ENCODE assay signal across 11 mouse cellular contexts in the genomic region with DNA sequence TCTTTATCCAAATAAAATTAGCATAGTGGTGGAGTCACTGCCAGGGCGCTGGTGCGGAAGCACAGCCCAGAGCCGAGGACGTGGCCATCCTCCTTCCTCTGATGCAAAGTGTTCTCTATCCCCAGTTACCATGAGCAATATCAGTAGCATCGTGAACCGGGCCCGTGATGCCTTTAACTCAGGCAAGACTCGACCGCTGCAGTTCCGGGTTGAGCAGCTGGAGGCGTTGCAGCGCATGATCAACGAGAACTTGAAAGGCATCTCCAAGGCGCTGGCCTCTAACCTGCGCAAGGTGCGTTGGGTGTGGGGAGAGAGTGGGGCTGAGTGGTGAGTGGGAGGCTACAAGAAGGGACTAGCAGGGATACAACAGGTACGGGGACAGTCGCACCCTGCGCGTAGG. TPM values are rescaled to one million over a fixed set of nuclear protein-coding genes. Genes with fewer than 3 reads are reported as not detected.
DNase-seq lines count a peak whose midpoint lies in the region; ATAC-seq and TF ChIP-seq lines count a peak whose summit lies in the region.
"Had no signal": no experiment of that assay in that cellular context is flagged by ENCODE, and none has a peak within 500 bp of the region (broad histone marks: within the 10 kb centered on the region; RNA-seq: fewer than 3 reads in every experiment).

No protein-coding gene starts in this region.

- peaks cover 48% of the 10 kb centered on the region for H3K27me3 ChIP-seq in liver, embryonic 12.5 days (replicated peaks)
- no peaks in the 10 kb centered on the region for H3K27me3 ChIP-seq in splenic B cell, adult 2 months (ENCODE audit: control insufficient read depth, insufficient read depth, low read length, poor library complexity, severe bottlenecking)
- 0 out of 2 replicates have a peak, but pooled peaks cover 3% of the 10 kb centered on the region for H3K27me3 ChIP-seq in midbrain, postnatal 0 days (ENCODE audit: insufficient read depth, low read length)

- no peak for TF ChIP-seq CTCF in midbrain, postnatal 0 days (IDR thresholded peaks at IDR 0.05)

- DNase-seq in cerebellum, postnatal 10 days = peak; percentile 28 to 45
- DNase-seq in cerebellum, postnatal 4 days (ENCODE audit: low spot score in 2 of 2) = no peak
- DNase-seq in liver = peak; percentile 14
- peak; percentile 67 for DNase-seq in ZHBTc4 (ENCODE audit: low read depth, low spot score)
- peak; percentile 14 for DNase-seq in splenic B cell, adult 2 months (ENCODE audit: low read depth, low spot score)
- no peak for DNase-seq in layer of hippocampus, adult 11-12 months (ENCODE audit: low spot score)
- DNase-seq in midbrain, postnatal 0 days (ENCODE audit: low spot score) = no peak

- H3K27ac ChIP-seq in liver, embryonic 12.5 days = no peak overlapping the region
- H3K27ac ChIP-seq in midbrain, postnatal 0 days (ENCODE audit: low read depth, low read length) = no peak overlapping the region
- H3K27ac ChIP-seq: heart, embryonic 10.5 days had no signal

- H3K9me3 ChIP-seq in liver, embryonic 12.5 days (replicated peaks) = no peaks in the 10 kb centered on the region
- H3K9me3 ChIP-seq in midbrain, postnatal 0 days (ENCODE audit: low read length) = no peaks in the 10 kb centered on the region
- H3K9me3 ChIP-seq: heart, embryonic 10.5 days had no signal

- 29% methylated on average over 20 of the region's 20 CpGs for WGBS in liver, embryonic 12.5 days (ENCODE audit: insufficient replicate concordance)
- WGBS in midbrain, postnatal 0 days = 44% methylated on average over 20 of the region's 20 CpGs

- H3K4me1 ChIP-seq in liver, embryonic 12.5 days = no peaks in the 10 kb centered on the region
- 0 out of 2 replicates have a peak, but pooled peaks cover 3% of the 10 kb centered on the region for H3K4me1 ChIP-seq in midbrain, postnatal 0 days (ENCODE audit: insufficient read depth, low read length)
- H3K4me1 ChIP-seq: heart, embryonic 10.5 days had no signal

- H3K36me3 ChIP-seq in liver, embryonic 12.5 days = no peaks in the 10 kb centered on the region
- no peaks in the 10 kb centered on the region for H3K36me3 ChIP-seq in splenic B cell, adult 2 months (ENCODE audit: control insufficient read depth, insufficient read depth, low read length, poor library complexity, severe bottlenecking)
- H3K36me3 ChIP-seq in midbrain, postnatal 0 days (ENCODE audit: insufficient read depth, low read length) = no peaks in the 10 kb centered on the region
- H3K36me3 ChIP-seq: heart, embryonic 10.5 days had no signal

- no peak overlapping the region for H3K9ac ChIP-seq in liver, embryonic 12.5 days
- H3K9ac ChIP-seq in midbrain, postnatal 0 days (replicated peaks; ENCODE audit: low read length, poor library complexity, severe bottlenecking) = no peak overlapping the region

- H3K4me2 ChIP-seq in liver, embryonic 12.5 days = no peak overlapping the region
- H3K4me2 ChIP-seq in midbrain, postnatal 0 days (ENCODE audit: low read depth, low read length, poor library complexity, severe bottlenecking) = no peak overlapping the region

- no peak for ATAC-seq in liver, embryonic 12.5 days
- no peak for ATAC-seq in midbrain, postnatal 0 days (ENCODE audit: low FRiP score)
- ATAC-seq: intestine, embryonic 16.5 days had no signal

- H3K4me3 ChIP-seq in liver, embryonic 12.5 days = no peak overlapping the region
- no peak overlapping the region for H3K4me3 ChIP-seq in midbrain, postnatal 0 days (ENCODE audit: low read depth, low read length)
- H3K4me3 ChIP-seq: heart, embryonic 10.5 days had no signal

RNA-seq across cellular contexts. Expression of gene Aldh3a1, which starts 4.8 kb away (rescaled TPM):
- 0.07 TPM in 1 of 2 replicates, not detected in the other for polyA plus RNA-seq in liver, embryonic 12.5 days (2016; fragmentation: Nextera tagmentation; extraction: Ambion mirVana)
- 0.11 and 1.3 TPM in 2 replicates for total RNA-seq in midbrain, postnatal 0 days (2014; rRNA removed)
- 0.83 and 0.91 TPM in 2 replicates for polyA plus RNA-seq in midbrain, postnatal 0 days (2015; fragmentation: Nextera tagmentation; extraction: Ambion mirVana)
- polyA plus RNA-seq: forebrain, embryonic 11.5 days; heart, embryonic 10.5 days had no signal

RNA-seq across cellular contexts. Expression of gene Usp22, which starts 37.2 kb away (rescaled TPM):
- 28.5 and 30.8 TPM in 2 replicates for polyA plus RNA-seq in liver, embryonic 12.5 days (2016; fragmentation: Nextera tagmentation; extraction: Ambion mirVana)
- total RNA-seq in midbrain, postnatal 0 days (2014; rRNA removed) = 637 and 644 TPM in 2 replicates
- polyA plus RNA-seq in midbrain, postnatal 0 days (2015; fragmentation: Nextera tagmentation; extraction: Ambion mirVana) = 340 and 355 TPM in 2 replicates

RNA-seq across cellular contexts. Expression of gene Aldh3a2, which starts 55.2 kb away (rescaled TPM):
- 19.5 and 24.5 TPM in 2 replicates for polyA plus RNA-seq in liver, embryonic 12.5 days (2016; fragmentation: Nextera tagmentation; extraction: Ambion mirVana)
- 38.4 and 49.3 TPM in 2 replicates for total RNA-seq in midbrain, postnatal 0 days (2014; rRNA removed)
- polyA plus RNA-seq in midbrain, postnatal 0 days (2015; fragmentation: Nextera tagmentation; extraction: Ambion mirVana) = 33.6 and 33.9 TPM in 2 replicates

Comparison
In these comparisons a context has a peak if more than half of its experiments do, and no peak if none do; other contexts are left out.
1. DNase-seq: peak in cerebellum, postnatal 10 days (2 of 2), liver (single experiment), ZHBTc4 (single experiment) and splenic B cell, adult 2 months (single experiment); none in cerebellum, postnatal 4 days (0 of 2), layer of hippocampus, adult 11-12 months (single experiment) and midbrain, postnatal 0 days (single experiment).
2. RNA of gene Usp22, which starts 37.2 kb away (polyA plus RNA-seq): 340 to 355 TPM in midbrain, postnatal 0 days; 28.5 to 30.8 TPM in liver, embryonic 12.5 days; every median in the first group is over 10 times any median in the second.